Mouse (Mus musculus): ENCODE measurements around the gene Xrn1. TPM values are rescaled to one million over a fixed set of nuclear protein-coding genes. Genes with fewer than 3 reads are reported as not detected.

Xrn1 gene
- polyA plus RNA-seq, 1 experiment: 2.9 TPM

GRCm38 (mm10) chr9:96056417-96057223 lies 102.1 kb downstream of the Xrn1 start:
- no peak overlapping the region for H3ac ChIP-seq (ENCODE audit: control insufficient read depth, insufficient read length)
- no peak for TF ChIP-seq TCF3 (IDR thresholded peaks at IDR 0.05; ENCODE audit: insufficient read length, low read depth)
- no peak for TF ChIP-seq TCF12 (IDR thresholded peaks at IDR 0.05; ENCODE audit: insufficient read depth, poor library complexity, severe bottlenecking)
- TF ChIP-seq POLR2A (IDR thresholded peaks at IDR 0.05; ENCODE audit: insufficient read length, low read depth): no peak
- TF ChIP-seq MAX (IDR thresholded peaks at IDR 0.05; ENCODE audit: low read depth): no peak
- TF ChIP-seq REST (IDR thresholded peaks at IDR 0.05; ENCODE audit: insufficient read depth, insufficient read length): no peak
- no peak for TF ChIP-seq SRF (IDR thresholded peaks at IDR 0.05; ENCODE audit: control insufficient read depth, insufficient read length, low read depth)
- TF ChIP-seq POLR2AphosphoS2 (IDR thresholded peaks at IDR 0.05; ENCODE audit: insufficient read length, low read depth): no peak
- TF ChIP-seq USF1 (IDR thresholded peaks at IDR 0.05; ENCODE audit: low read depth): no peak
- TF ChIP-seq MYOD1 (IDR thresholded peaks at IDR 0.05; ENCODE audit: control insufficient read depth in 1 of 3, insufficient read length in 2 of 3, low read depth in 2 of 3): no peak
- no peak for TF ChIP-seq MYOG (IDR thresholded peaks at IDR 0.05; ENCODE audit: control insufficient read depth in 1 of 3, insufficient read depth in 1 of 3, insufficient read length in 2 of 3, low read depth in 2 of 3)
- no peak for TF ChIP-seq E2F4 (IDR thresholded peaks at IDR 0.05; ENCODE audit: insufficient read depth)
- TF ChIP-seq CEBPB (IDR thresholded peaks at IDR 0.05; ENCODE audit: insufficient read depth, poor library complexity, severe bottlenecking): no peak
- peaks cover 23% of the 10 kb centered on the region for H3K36me3 ChIP-seq (ENCODE audit: control insufficient read depth, insufficient read depth)
- H3K4me3 ChIP-seq: no peak overlapping the region
- H3K79me2 ChIP-seq (ENCODE audit: control insufficient read depth, insufficient read depth): no peaks in the 10 kb centered on the region
- H3K4me2 ChIP-seq (ENCODE audit: low read depth): peak overlapping the region; percentile 19
- no peaks in the 10 kb centered on the region for H3K27me3 ChIP-seq (ENCODE audit: control insufficient read depth, insufficient read depth, insufficient read length)

GRCm38 (mm10) chr9:96063083-96063802 lies 108.7 kb downstream of the Xrn1 start:
- no peak overlapping the region for H3ac ChIP-seq (ENCODE audit: control insufficient read depth, insufficient read length)
- no peak overlapping the region for H3K4me2 ChIP-seq (ENCODE audit: low read depth)
- no peaks in the 10 kb centered on the region for H3K79me2 ChIP-seq (ENCODE audit: control insufficient read depth, insufficient read depth)
- no peak overlapping the region for H3K4me3 ChIP-seq
- H3K27me3 ChIP-seq (ENCODE audit: control insufficient read depth, insufficient read depth, insufficient read length): no peaks in the 10 kb centered on the region
- no peak for TF ChIP-seq TCF3 (IDR thresholded peaks at IDR 0.05; ENCODE audit: insufficient read length, low read depth)
- no peak for TF ChIP-seq MYOG (IDR thresholded peaks at IDR 0.05; ENCODE audit: control insufficient read depth in 1 of 3, insufficient read depth in 1 of 3, insufficient read length in 2 of 3, low read depth in 2 of 3)
- TF ChIP-seq REST (IDR thresholded peaks at IDR 0.05; ENCODE audit: insufficient read depth, insufficient read length): no peak
- no peak for TF ChIP-seq E2F4 (IDR thresholded peaks at IDR 0.05; ENCODE audit: insufficient read depth)
- no peak for TF ChIP-seq POLR2AphosphoS2 (IDR thresholded peaks at IDR 0.05; ENCODE audit: insufficient read length, low read depth)
- no peak for TF ChIP-seq MAX (IDR thresholded peaks at IDR 0.05; ENCODE audit: low read depth)
- TF ChIP-seq POLR2A (IDR thresholded peaks at IDR 0.05; ENCODE audit: insufficient read length, low read depth): no peak
- TF ChIP-seq TCF12 (IDR thresholded peaks at IDR 0.05; ENCODE audit: insufficient read depth, poor library complexity, severe bottlenecking): no peak
- no peak for TF ChIP-seq MYOD1 (IDR thresholded peaks at IDR 0.05; ENCODE audit: control insufficient read depth in 1 of 3, insufficient read length in 2 of 3, low read depth in 2 of 3)
- no peak for TF ChIP-seq SRF (IDR thresholded peaks at IDR 0.05; ENCODE audit: control insufficient read depth, insufficient read length, low read depth)
- no peak for TF ChIP-seq USF1 (IDR thresholded peaks at IDR 0.05; ENCODE audit: low read depth)
- no peak for TF ChIP-seq CEBPB (IDR thresholded peaks at IDR 0.05; ENCODE audit: insufficient read depth, poor library complexity, severe bottlenecking)
- peaks cover 2% of the 10 kb centered on the region for H3K36me3 ChIP-seq (ENCODE audit: control insufficient read depth, insufficient read depth)

- Histone ChIP-seq H3K79me2 (ENCODE audit: control insufficient read depth, insufficient read depth) (no peaks in the 10 kb centered on the region), H3K27me3 (ENCODE audit: control insufficient read depth, insufficient read depth, insufficient read length) (no peaks in the 10 kb centered on the region), H3K36me3 (ENCODE audit: control insufficient read depth, insufficient read depth) (no peaks in the 10 kb centered on the region), H3K4me2 (ENCODE audit: low read depth) (no peak overlapping the region), H3ac (ENCODE audit: control insufficient read depth, insufficient read length) (no peak overlapping the region), H3K4me3 (no peak overlapping the region)
- TF ChIP-seq SRF (IDR thresholded peaks at IDR 0.05; ENCODE audit: control insufficient read depth, insufficient read length, low read depth) (no peak), POLR2A (IDR thresholded peaks at IDR 0.05; ENCODE audit: insufficient read length, low read depth) (no peak), MAX (IDR thresholded peaks at IDR 0.05; ENCODE audit: low read depth) (no peak), MYOD1 (IDR thresholded peaks at IDR 0.05; ENCODE audit: control insufficient read depth in 1 of 3, insufficient read length in 2 of 3, low read depth in 2 of 3) (no peak), TCF3 (IDR thresholded peaks at IDR 0.05; ENCODE audit: insufficient read length, low read depth) (no peak), CEBPB (IDR thresholded peaks at IDR 0.05; ENCODE audit: insufficient read depth, poor library complexity, severe bottlenecking) (no peak), POLR2AphosphoS2 (IDR thresholded peaks at IDR 0.05; ENCODE audit: insufficient read length, low read depth) (no peak), E2F4 (IDR thresholded peaks at IDR 0.05; ENCODE audit: insufficient read depth) (no peak), TCF12 (IDR thresholded peaks at IDR 0.05; ENCODE audit: insufficient read depth, poor library complexity, severe bottlenecking) (no peak)
These were observed 109.4 kb downstream of the Xrn1 start for GRCm38 (mm10) chr9:96063803-96064475.

GRCm38 (mm10) chr9:96067507-96067906 lies 112.9 kb downstream of the Xrn1 start:
- no peak overlapping the region for H3K4me3 ChIP-seq
- no peaks in the 10 kb centered on the region for H3K79me2 ChIP-seq (ENCODE audit: control insufficient read depth, insufficient read depth)
- no peaks in the 10 kb centered on the region for H3K36me3 ChIP-seq (ENCODE audit: control insufficient read depth, insufficient read depth)
- TF ChIP-seq CEBPB (IDR thresholded peaks at IDR 0.05; ENCODE audit: insufficient read depth, poor library complexity, severe bottlenecking) (no peak), MYOG (IDR thresholded peaks at IDR 0.05; ENCODE audit: control insufficient read depth in 1 of 3, insufficient read depth in 1 of 3, insufficient read length in 2 of 3, low read depth in 2 of 3) (peak in 1 of 3 experiments; percentile 3), MYOD1 (IDR thresholded peaks at IDR 0.05; ENCODE audit: control insufficient read depth in 1 of 3, insufficient read length in 2 of 3, low read depth in 2 of 3) (peak in 2 of 3 experiments; percentile 53 to 59)
- peak overlapping the region; percentile 24 for H3K4me2 ChIP-seq (ENCODE audit: low read depth)
- no peak overlapping the region for H3ac ChIP-seq (ENCODE audit: control insufficient read depth, insufficient read length)
- H3K27me3 ChIP-seq (ENCODE audit: control insufficient read depth, insufficient read depth, insufficient read length): no peaks in the 10 kb centered on the region
